Mouse (Mus musculus) liver, adult 2 months (tissue): ENCODE measurements around the gene Pfkl. TPM values are rescaled to one million over a fixed set of nuclear protein-coding genes. Genes with fewer than 3 reads are reported as not detected.
"Not testable (repeated sequence)": the region's sequence is repeated elsewhere in the genome, so short reads cannot be mapped to it uniquely, and the experiment has no call there.

Source experiments
- DNase-seq: peaks from one replicate; pipeline ENCODE4 v3.0.0-alpha.2; 2011; ENCODE audit warnings: low read depth, low spot score; ENCODE audit errors: extremely low read depth
- H3K27ac ChIP-seq: fragments of 200-500 bp; replicated peaks from 2 replicates; pipeline ENCODE4 v1.5.1; 2012; ENCODE audit warnings: low read depth, mild to moderate bottlenecking, control low read depth, inconsistent platforms, low read length; ENCODE audit not compliant: insufficient read depth
- H3K27me3 ChIP-seq: fragments of 200-500 bp; 2 replicates; pipeline ENCODE4 v1.6.1; 2012; ENCODE audit warnings: mild to moderate bottlenecking, moderate library complexity, low read length, inconsistent platforms; ENCODE audit not compliant: control insufficient read depth, insufficient read depth
- H3K36me3 ChIP-seq: fragments of 200-500 bp; 2 replicates; pipeline ENCODE4 v1.6.1; 2012; ENCODE audit warnings: low read length, inconsistent platforms; ENCODE audit not compliant: control insufficient read depth, insufficient read depth
- H3K4me1 ChIP-seq: fragments of 200-500 bp; 2 replicates; pipeline ENCODE4 v1.6.1; 2011; ENCODE audit warnings: low read length; ENCODE audit not compliant: control insufficient read depth, insufficient read depth
- H3K4me3 ChIP-seq: fragments of 200-500 bp; 2 replicates; pipeline ENCODE4 v1.5.1; 2011; ENCODE audit warnings: low read depth, mild to moderate bottlenecking, control low read depth, low read length, moderate library complexity; ENCODE audit not compliant: insufficient read depth
- H3K79me2 ChIP-seq: fragments of 200-500 bp; 2 replicates; pipeline ENCODE4 v1.6.1; 2012; ENCODE audit warnings: inconsistent platforms, mild to moderate bottlenecking, low read length, moderate library complexity; ENCODE audit not compliant: control insufficient read depth, insufficient read depth
- H3K9ac ChIP-seq: fragments of 200-500 bp; 2 replicates; pipeline ENCODE4 v1.6.1; 2012; ENCODE audit warnings: low read depth, mild to moderate bottlenecking, control low read depth, inconsistent platforms, low read length
- CTCF ChIP-seq: fragments of 200-500 bp; IDR thresholded peaks from 2 replicates; pipeline ENCODE4 v1.5.1; 2011; ENCODE audit warnings: low read depth, low read length, control low read depth
- POLR2A ChIP-seq: fragments of 200-500 bp; IDR thresholded peaks from 2 replicates; pipeline ENCODE4 v1.6.1; 2011; ENCODE audit warnings: low read length, control low read depth; ENCODE audit not compliant: insufficient read depth; ENCODE audit errors: extremely low read depth
- WGBS: fragments of 180-500 bp; shearing (Covaris S2); methylation state at CpG from one replicate; pipeline ENCODE4 v1.1.7; 2018; 5-methylcytosine and 5-hydroxymethylcytosine counted together
- polyA plus RNA-seq: library from polyadenylated mRNA; depleted of rRNA; stranded (reverse); fragments of >200 nt; gene quantifications from 2 replicates; pipeline ENCODE4 v1.2.3, GENCODE M21; 2012
- total RNA-seq: library from RNA; depleted of rRNA; stranded (reverse); fragments of >200 nt; gene quantifications from 2 replicates; pipeline ENCODE4 v1.2.3, GENCODE M21; 2014

The Pfkl gene
- total and polyA plus RNA-seq, 2 experiments = 17.5 to 38.6 TPM

DNA sequence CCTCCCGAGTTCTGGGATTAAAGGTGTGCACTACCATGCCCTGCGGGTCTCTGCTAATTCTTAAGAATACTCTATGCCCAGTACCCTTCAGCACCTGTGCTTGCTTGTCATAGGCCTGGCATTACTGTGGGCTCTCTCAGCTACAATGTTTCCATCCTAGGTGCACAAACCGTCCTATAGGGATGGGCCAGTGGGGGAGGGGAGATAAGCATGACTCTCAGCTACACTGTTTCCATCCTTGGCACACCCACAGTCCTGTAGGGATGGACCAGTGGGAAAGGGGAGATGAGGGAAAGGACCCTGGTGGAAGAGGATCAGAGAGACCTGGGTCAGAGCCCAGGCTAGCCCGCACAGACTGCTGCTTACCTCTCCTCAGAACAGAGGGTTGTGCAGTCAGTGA is 27.3 kb upstream of the Pfkl start:
- H3K27ac ChIP-seq = no peak overlapping the region
- TF ChIP-seq CTCF (no peak), POLR2A (no peak)
- no peaks in the 10 kb centered on the region for H3K27me3 ChIP-seq
- H3K79me2 ChIP-seq = no peaks in the 10 kb centered on the region
- H3K4me1 ChIP-seq = no peaks in the 10 kb centered on the region
- DNase-seq = no peak
- no peak overlapping the region for H3K9ac ChIP-seq
- no peak overlapping the region for H3K4me3 ChIP-seq
- 85% methylated on average over 4 of the region's 4 CpGs for WGBS
- H3K36me3 ChIP-seq = no peaks in the 10 kb centered on the region

DNA sequence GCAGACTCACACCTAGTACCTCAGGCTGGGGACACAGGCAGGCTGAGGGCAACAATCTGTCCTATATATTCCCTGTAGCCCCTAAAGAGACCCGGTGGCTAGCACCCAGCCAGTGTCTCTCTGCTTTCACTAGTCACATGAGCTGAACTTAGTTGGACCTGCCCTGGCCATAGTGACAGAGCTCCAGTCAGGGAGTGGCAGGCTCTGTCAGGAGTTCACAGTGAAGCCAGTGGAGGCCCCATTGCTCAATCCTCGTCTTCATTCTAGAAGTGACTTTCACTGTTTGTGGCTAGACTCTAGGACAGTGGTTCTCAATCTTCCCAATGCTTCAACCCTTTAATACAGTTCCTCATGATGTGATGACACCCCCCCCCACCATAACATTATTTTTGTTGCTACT is 22.1 kb upstream of the Pfkl start:
- H3K4me1 ChIP-seq = no peaks in the 10 kb centered on the region
- no peak for DNase-seq
- no peak for TF ChIP-seq POLR2A
- no peak for TF ChIP-seq CTCF
- no peak overlapping the region for H3K9ac ChIP-seq
- H3K27ac ChIP-seq = no peak overlapping the region
- no peaks in the 10 kb centered on the region for H3K36me3 ChIP-seq
- WGBS = 47% methylated on average over 2 of the region's 2 CpGs
- H3K4me3 ChIP-seq = no peak overlapping the region
- H3K79me2 ChIP-seq = no peaks in the 10 kb centered on the region
- H3K27me3 ChIP-seq = no peaks in the 10 kb centered on the region

DNA sequence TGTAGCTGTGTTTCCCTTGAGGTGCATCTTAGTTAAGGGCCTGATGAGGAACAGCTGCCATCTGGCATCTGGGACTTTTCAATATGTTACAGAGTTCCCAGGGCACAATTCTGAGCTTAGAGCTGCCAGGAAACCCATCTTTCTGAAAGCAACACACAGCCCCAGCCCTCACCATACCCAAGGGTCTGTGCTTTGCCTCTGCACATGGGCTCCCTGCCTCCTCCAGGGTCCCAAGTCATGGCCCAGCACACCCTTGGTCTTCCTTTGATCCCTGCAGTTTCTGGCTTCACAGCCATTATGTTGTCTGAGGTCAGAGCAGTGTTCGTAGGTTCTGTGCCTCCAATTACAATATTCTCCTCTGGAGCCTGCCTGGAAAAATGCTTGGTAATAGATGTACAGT is 19.2 kb upstream of the Pfkl start:
- DNase-seq = no peak
- 92% methylated on average over 1 of the region's 1 CpGs for WGBS
- no peak for TF ChIP-seq POLR2A
- TF ChIP-seq CTCF = no peak
- Histone ChIP-seq H3K79me2 (no peaks in the 10 kb centered on the region), H3K4me3 (no peak overlapping the region), H3K36me3 (no peaks in the 10 kb centered on the region), H3K27me3 (no peaks in the 10 kb centered on the region), H3K4me1 (no peaks in the 10 kb centered on the region), H3K9ac (no peak overlapping the region), H3K27ac (no peak overlapping the region)

DNA sequence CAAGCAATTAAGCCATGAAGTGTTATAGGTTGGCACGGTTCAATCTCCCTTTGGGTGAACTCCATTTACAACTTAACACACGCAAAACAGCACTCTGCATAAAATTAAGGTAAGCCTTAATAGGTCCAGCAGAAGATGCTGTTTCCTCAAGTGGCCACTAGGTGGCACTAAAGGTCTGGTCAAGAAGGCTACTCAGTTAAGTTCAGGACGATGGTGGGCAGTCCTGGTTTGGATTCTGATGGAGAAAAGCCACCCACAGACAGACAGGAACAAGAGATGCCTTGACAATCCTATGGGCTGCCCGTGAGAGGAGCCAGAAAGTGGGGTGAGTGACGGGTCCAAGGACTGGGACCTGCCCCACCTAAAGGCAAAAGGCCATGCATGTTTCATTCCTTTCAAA is 18.2 kb upstream of the Pfkl start:
- H3K79me2 ChIP-seq = no peaks in the 10 kb centered on the region
- H3K27ac ChIP-seq = no peak overlapping the region
- DNase-seq = peak; percentile 65
- H3K36me3 ChIP-seq = no peaks in the 10 kb centered on the region
- H3K4me3 ChIP-seq = no peak overlapping the region
- TF ChIP-seq CTCF (peak; percentile 60), POLR2A (no peak)
- H3K27me3 ChIP-seq = no peaks in the 10 kb centered on the region
- no peaks in the 10 kb centered on the region for H3K4me1 ChIP-seq
- H3K9ac ChIP-seq = no peak overlapping the region
- WGBS = 4% methylated on average over 5 of the region's 5 CpGs

DNA sequence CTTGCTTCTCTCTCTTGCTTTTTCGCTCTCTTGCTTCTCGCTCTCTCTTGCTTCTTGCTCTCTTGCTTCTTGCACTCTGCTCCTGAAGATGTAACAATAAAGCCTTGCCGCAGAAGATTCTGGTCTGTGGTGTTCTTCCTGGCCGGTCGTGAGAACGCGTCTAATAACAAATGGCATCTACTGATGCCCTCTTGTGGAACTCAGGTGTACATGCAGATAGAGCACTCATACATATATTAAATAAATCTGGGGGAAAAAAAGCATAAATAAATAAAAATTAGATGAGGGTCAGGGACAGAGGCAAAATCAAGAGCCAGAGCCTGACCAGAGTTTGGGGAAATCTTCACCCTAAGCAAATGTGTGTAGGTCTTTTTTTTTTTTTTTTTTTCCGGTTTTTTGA is 15.6 kb upstream of the Pfkl start:
- H3K4me1 ChIP-seq, H3K27ac ChIP-seq, H3K27me3 ChIP-seq, H3K4me3 ChIP-seq, H3K79me2 ChIP-seq, H3K9ac ChIP-seq, H3K36me3 ChIP-seq: not testable (repeated sequence)
- peak; percentile 25 for DNase-seq
- WGBS = 62% methylated on average over 6 of the region's 8 CpGs

DNA sequence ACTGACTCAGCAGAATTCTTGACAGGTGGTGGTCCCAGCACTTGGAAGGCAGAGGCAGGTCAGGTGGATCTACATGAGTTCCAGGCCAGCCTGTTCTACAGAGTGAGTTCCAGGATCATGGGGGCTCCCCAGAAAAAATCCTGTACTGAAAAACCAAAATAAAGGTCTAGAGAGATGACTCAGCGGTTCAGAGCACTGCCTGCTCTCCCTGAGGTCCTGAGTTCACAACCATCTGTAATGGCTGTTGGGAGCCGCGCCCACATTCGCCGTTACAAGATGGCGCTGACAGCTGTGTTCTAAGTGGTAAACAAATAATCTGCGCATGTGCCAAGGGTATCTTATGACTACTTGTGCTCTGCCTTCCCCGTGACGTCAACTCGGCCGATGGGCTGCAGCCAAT is 10.1 kb upstream of the Pfkl start:
- H3K27me3 ChIP-seq, H3K4me3 ChIP-seq, H3K9ac ChIP-seq, H3K79me2 ChIP-seq, H3K36me3 ChIP-seq, H3K4me1 ChIP-seq, DNase-seq, H3K27ac ChIP-seq: not testable (repeated sequence)
- 98% methylated on average over 7 of the region's 11 CpGs for WGBS

- 75% methylated on average over 4 of the region's 4 CpGs for WGBS
- H3K9ac ChIP-seq = no peak overlapping the region
- no peak for DNase-seq
- no peak overlapping the region for H3K4me3 ChIP-seq
- H3K4me1 ChIP-seq = 0 out of 2 replicates have a peak, but pooled peaks cover 4% of the 10 kb centered on the region
- no peak overlapping the region for H3K27ac ChIP-seq
- no peaks in the 10 kb centered on the region for H3K27me3 ChIP-seq
- TF ChIP-seq CTCF = no peak
- no peak for TF ChIP-seq POLR2A
- no peaks in the 10 kb centered on the region for H3K79me2 ChIP-seq
- no peaks in the 10 kb centered on the region for H3K36me3 ChIP-seq
Observed at GRCm38 (mm10) chr10:78019291-78019690, 9.4 kb upstream of the Pfkl start.
